ENCODE assay signal across 17 mouse cellular contexts in the genomic region with DNA sequence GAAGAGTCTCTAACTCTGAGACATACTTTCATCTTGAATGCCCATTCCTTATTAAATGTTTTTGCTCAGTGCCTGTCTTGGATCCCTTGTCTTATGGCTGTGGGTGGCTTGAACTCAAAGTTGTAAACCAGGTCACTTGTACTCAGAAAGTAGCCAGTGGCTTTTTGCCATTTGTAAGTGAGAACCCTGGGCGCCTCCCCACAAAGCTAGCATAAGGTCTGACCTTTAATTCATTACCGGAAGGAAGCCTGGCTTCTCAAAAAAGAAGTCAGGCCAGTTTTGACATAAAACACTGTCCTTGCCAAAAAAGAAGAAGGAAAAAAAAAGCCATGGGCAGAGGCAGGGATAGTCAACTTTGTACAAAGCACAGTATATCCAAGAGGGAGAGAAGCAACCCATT.
A peak's percentile ranks its signal among the peaks of the same experiment; 100 is the strongest.
DNase-seq lines count a peak whose midpoint lies in the region; ATAC-seq and TF ChIP-seq lines count a peak whose summit lies in the region.
"Had no signal": no experiment of that assay in that cellular context is flagged by ENCODE, and none has a peak within 500 bp of the region (broad histone marks: within the 10 kb centered on the region; RNA-seq: fewer than 3 reads in every experiment).

No protein-coding gene starts in this region.

- no peak for ATAC-seq in lung, postnatal 0 days
- ATAC-seq in granulocyte monocyte progenitor cell, adult 5-6 weeks (replicated peaks; ENCODE audit: poor library complexity, severe bottlenecking) = peak; percentile 20; the same call in 1 of the 2 replicates
- no peak for ATAC-seq in stomach, postnatal 0 days (ENCODE audit: low FRiP score, low TSS enrichment)
- ATAC-seq: midbrain, embryonic 13.5 days; Patski had no signal

- H3K36me3 ChIP-seq in kidney, adult 2 months (ENCODE audit: control insufficient read depth, insufficient read depth, low read length) = no peaks in the 10 kb centered on the region
- no peaks in the 10 kb centered on the region for H3K36me3 ChIP-seq in lung, postnatal 0 days (ENCODE audit: insufficient read depth, low read length)
- no peaks in the 10 kb centered on the region for H3K36me3 ChIP-seq in stomach, postnatal 0 days (ENCODE audit: control insufficient read depth, insufficient read depth, low read length)
- H3K36me3 ChIP-seq: forebrain, embryonic 10.5 days; heart, embryonic 13.5 days; liver, embryonic 13.5 days; midbrain, embryonic 13.5 days had no signal

- no peak overlapping the region for H3K4me3 ChIP-seq in kidney, adult 2 months (ENCODE audit: insufficient read depth, low read depth, low read length)
- no peak overlapping the region for H3K4me3 ChIP-seq in lung, postnatal 0 days (ENCODE audit: low read depth, low read length)
- no peak overlapping the region for H3K4me3 ChIP-seq in stomach, postnatal 0 days (ENCODE audit: low read depth, low read length)
- H3K4me3 ChIP-seq: forebrain, embryonic 10.5 days; heart, embryonic 13.5 days; liver, embryonic 13.5 days; midbrain, embryonic 13.5 days had no signal

- no peaks in the 10 kb centered on the region for H3K27me3 ChIP-seq in kidney, adult 2 months (replicated peaks; ENCODE audit: control insufficient read depth, insufficient read depth, low read length)
- no peaks in the 10 kb centered on the region for H3K27me3 ChIP-seq in lung, postnatal 0 days (replicated peaks; ENCODE audit: insufficient read depth, low read length)
- no peaks in the 10 kb centered on the region for H3K27me3 ChIP-seq in stomach, postnatal 0 days (ENCODE audit: control insufficient read depth, insufficient read depth, low read length)
- H3K27me3 ChIP-seq: heart, embryonic 13.5 days; liver, embryonic 13.5 days; midbrain, embryonic 13.5 days; Patski had no signal

- no peak overlapping the region for H3K9ac ChIP-seq in lung, postnatal 0 days (replicated peaks; ENCODE audit: low read depth)
- H3K9ac ChIP-seq in stomach, postnatal 0 days (ENCODE audit: low read length) = no peak overlapping the region
- H3K9ac ChIP-seq: heart, embryonic 13.5 days; liver, embryonic 13.5 days; midbrain, embryonic 13.5 days had no signal

- no peak overlapping the region for H3K27ac ChIP-seq in kidney, adult 2 months (ENCODE audit: insufficient read depth, low read depth, low read length)
- no peak overlapping the region for H3K27ac ChIP-seq in lung, postnatal 0 days (ENCODE audit: low read length)
- peak overlapping the region; percentile 53; the same call in 1 of the 2 replicates for H3K27ac ChIP-seq in stomach, postnatal 0 days (replicated peaks)
- H3K27ac ChIP-seq: forebrain, embryonic 10.5 days; heart, embryonic 13.5 days; liver, embryonic 13.5 days; midbrain, embryonic 13.5 days had no signal

- H3K9me3 ChIP-seq in lung, postnatal 0 days (ENCODE audit: low read length) = no peaks in the 10 kb centered on the region
- no peaks in the 10 kb centered on the region for H3K9me3 ChIP-seq in stomach, postnatal 0 days (ENCODE audit: control insufficient read depth, low read length)
- H3K9me3 ChIP-seq: forebrain, embryonic 10.5 days; heart, embryonic 13.5 days; liver, embryonic 13.5 days; midbrain, embryonic 13.5 days had no signal

- no peak overlapping the region for H3K4me2 ChIP-seq in lung, postnatal 0 days (replicated peaks; ENCODE audit: low read depth, low read length)
- no peak overlapping the region for H3K4me2 ChIP-seq in stomach, postnatal 0 days (replicated peaks; ENCODE audit: low read depth)
- H3K4me2 ChIP-seq: heart, embryonic 13.5 days; liver, embryonic 13.5 days; midbrain, embryonic 13.5 days had no signal

- DNase-seq in kidney, adult 2 months = peak; percentile 24
- no peak for DNase-seq in kidney, adult 11 months
- DNase-seq in lung, postnatal 0 days (ENCODE audit: low spot score) = peak; percentile 18
- DNase-seq in lung, postnatal 14 days = no peak
- no peak for DNase-seq in stomach, postnatal 0 days (ENCODE audit: low spot score)
- no peak for DNase-seq in heart, adult 8-10 months (ENCODE audit: low spot score)
- DNase-seq: cerebellum, adult 9-11 months; gastrocnemius, postnatal 14 days; heart, postnatal 4 days; liver, embryonic 13.5 days; spleen, adult 18-20 months; thymus, adult 2 months had no signal

- no peak for TF ChIP-seq EP300 in lung, postnatal 0 days (IDR thresholded peaks at IDR 0.05)
- TF ChIP-seq EP300 in stomach, postnatal 0 days (optimal IDR thresholded peaks at IDR 0.05) = no peak

- H3K4me1 ChIP-seq in kidney, adult 2 months (ENCODE audit: control insufficient read depth, insufficient read depth, low read length) = no peaks in the 10 kb centered on the region
- H3K4me1 ChIP-seq in lung, postnatal 0 days (ENCODE audit: insufficient read depth, low read depth, low read length) = no peaks in the 10 kb centered on the region
- H3K4me1 ChIP-seq in stomach, postnatal 0 days (replicated peaks; ENCODE audit: control insufficient read depth, insufficient read depth) = no peaks in the 10 kb centered on the region
- H3K4me1 ChIP-seq: heart, embryonic 13.5 days; liver, embryonic 13.5 days had no signal

- 35% methylated on average over 2 of the region's 2 CpGs for WGBS in kidney, adult 2 months
- 55% methylated on average over 2 of the region's 2 CpGs for WGBS in lung, postnatal 0 days
- 49% methylated on average over 2 of the region's 2 CpGs for WGBS in stomach, postnatal 0 days

- TF ChIP-seq POLR2A in kidney, adult 2 months (IDR thresholded peaks at IDR 0.05; ENCODE audit: low read depth, low read length) = no peak

- TF ChIP-seq CTCF in kidney, adult 2 months (conservative IDR thresholded peaks at IDR 0.05; ENCODE audit: insufficient read depth, insufficient read length, low read depth, low read length) = no peak
- no peak for TF ChIP-seq CTCF in lung, postnatal 0 days (IDR thresholded peaks at IDR 0.05)
- no peak for TF ChIP-seq CTCF in stomach, postnatal 0 days (IDR thresholded peaks at IDR 0.05; ENCODE audit: low read depth)

Comparison
In these comparisons a context has a peak if more than half of its experiments do, and no peak if none do; other contexts are left out.
1. DNase-seq: peak in kidney, adult 2 months (single experiment) and lung, postnatal 0 days (single experiment); none in kidney, adult 11 months (single experiment), lung, postnatal 14 days (single experiment), stomach, postnatal 0 days (single experiment) and heart, adult 8-10 months (single experiment).